Mouse (Mus musculus) bone marrow, adult 2 months (tissue): Measurements from ENCODE around the gene H2-DMb1.

Source experiments
- CTCF ChIP-seq: fragments of 200-500 bp; IDR thresholded peaks from 2 replicates; pipeline ENCODE4 v1.5.1; 2011; ENCODE audit warnings: low read length, control low read depth; ENCODE audit not compliant: control insufficient read depth, insufficient read depth
- POLR2A ChIP-seq: fragments of 200-500 bp; IDR thresholded peaks from 2 replicates; pipeline ENCODE4 v1.6.1; 2011; ENCODE audit warnings: low read depth, mild to moderate bottlenecking, control low read depth, low read length, borderline replicate concordance; ENCODE audit not compliant: control insufficient read depth

- peak; percentile 75; the same call in 1 of the 2 replicates for TF ChIP-seq POLR2A
- no peak for TF ChIP-seq CTCF
Observed at GRCm38 (mm10) chr17:34120180-34120723, 32.6 kb upstream of the H2-DMb1 start.
